In the genomic region with DNA sequence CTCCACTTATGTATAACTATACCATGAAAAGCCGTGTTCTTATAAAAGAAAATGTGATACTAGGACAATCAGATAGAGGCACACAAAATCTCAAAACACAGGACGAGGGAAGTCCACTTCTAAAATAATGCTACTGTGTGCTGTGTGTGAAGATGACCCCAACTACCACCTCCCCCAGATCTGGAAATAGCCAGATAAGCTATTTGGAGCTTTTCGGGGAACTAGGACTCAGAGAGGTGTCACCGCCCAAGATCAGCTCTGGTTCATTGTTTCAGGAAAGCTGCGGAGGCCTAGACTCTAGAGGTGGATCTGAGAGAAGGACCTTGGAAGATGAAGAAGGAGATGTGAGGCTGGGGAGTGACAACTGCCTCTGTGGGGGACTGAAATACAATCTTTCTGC, we compare ENCODE assay signal across 14 mouse cellular contexts. TPM values are rescaled to one million over a fixed set of nuclear protein-coding genes. Genes with fewer than 3 reads are reported as not detected.
A peak's percentile ranks its signal among the peaks of the same experiment; 100 is the strongest.
DNase-seq lines count a peak whose midpoint lies in the region; ATAC-seq and TF ChIP-seq lines count a peak whose summit lies in the region.
"Had no signal": no experiment of that assay in that cellular context is flagged by ENCODE, and none has a peak within 500 bp of the region (broad histone marks: within the 10 kb centered on the region; RNA-seq: fewer than 3 reads in every experiment).

No protein-coding gene starts in this region.

- 0 out of 2 replicates have a peak, but pooled peaks have one; percentile 12 for TF ChIP-seq EP300 in liver, embryonic 14.5 days (IDR thresholded peaks at IDR 0.05; ENCODE audit: low read depth)

- WGBS in heart, embryonic 11.5 days (ENCODE audit: insufficient replicate concordance) = 66% methylated on average over 5 of the region's 5 CpGs
- WGBS in heart, embryonic 12.5 days = 76% methylated on average over 5 of the region's 5 CpGs
- 24% methylated on average over 5 of the region's 5 CpGs for WGBS in liver, embryonic 14.5 days (ENCODE audit: insufficient replicate concordance)

- H3K9ac ChIP-seq in heart, embryonic 11.5 days (ENCODE audit: low read depth, low read length) = no peak overlapping the region
- H3K9ac ChIP-seq in heart, embryonic 12.5 days = no peak overlapping the region
- peak overlapping the region; percentile 47; the same call in 1 of the 2 replicates for H3K9ac ChIP-seq in liver, embryonic 14.5 days (replicated peaks)
- H3K9ac ChIP-seq: midbrain, embryonic 15.5 days had no signal

- no peak overlapping the region for H3K4me3 ChIP-seq in heart, embryonic 11.5 days (ENCODE audit: low read depth, low read length)
- H3K4me3 ChIP-seq in heart, embryonic 12.5 days = no peak overlapping the region
- peak overlapping the region; percentile 36; the same call in 1 of the 2 replicates for H3K4me3 ChIP-seq in G1E (ENCODE audit: low read depth, low read length)
- no peak overlapping the region for H3K4me3 ChIP-seq in brown adipose tissue, adult 24 weeks (ENCODE audit: insufficient read depth, low read depth, low read length)
- no peak overlapping the region for H3K4me3 ChIP-seq in liver, embryonic 14.5 days (ENCODE audit: insufficient read depth in 1 of 2, low read depth in 2 of 2, low read length in 2 of 2)
- H3K4me3 ChIP-seq: embryonic facial prominence, embryonic 10.5 days; midbrain, embryonic 15.5 days had no signal

- no peaks in the 10 kb centered on the region for H3K9me3 ChIP-seq in heart, embryonic 11.5 days (replicated peaks; ENCODE audit: control insufficient read depth, low read length)
- no peaks in the 10 kb centered on the region for H3K9me3 ChIP-seq in heart, embryonic 12.5 days (replicated peaks)
- no peaks in the 10 kb centered on the region for H3K9me3 ChIP-seq in G1E (replicated peaks)
- H3K9me3 ChIP-seq in liver, embryonic 14.5 days (ENCODE audit: control insufficient read depth, low read length) = no peaks in the 10 kb centered on the region
- H3K9me3 ChIP-seq: embryonic facial prominence, embryonic 10.5 days; midbrain, embryonic 15.5 days had no signal

- H3K4me1 ChIP-seq in heart, embryonic 11.5 days (ENCODE audit: control insufficient read depth, insufficient read depth, low read length) = peaks cover 38% of the 10 kb centered on the region
- H3K4me1 ChIP-seq in heart, embryonic 12.5 days (replicated peaks) = peaks cover 55% of the 10 kb centered on the region
- peaks cover 81% of the 10 kb centered on the region for H3K4me1 ChIP-seq in G1E (ENCODE audit: insufficient read depth, low read depth, low read length)
- H3K4me1 ChIP-seq in brown adipose tissue, adult 24 weeks (ENCODE audit: control insufficient read depth, insufficient read depth, insufficient read length, low read length) = peaks cover 17% of the 10 kb centered on the region
- peaks cover 32 to 47% of the 10 kb centered on the region in 2 experiments for H3K4me1 ChIP-seq in liver, embryonic 14.5 days (replicated peaks; ENCODE audit: control insufficient read depth in 2 of 2, insufficient read depth in 2 of 2, low read length in 1 of 2)
- H3K4me1 ChIP-seq: midbrain, embryonic 15.5 days had no signal

- no peak for ATAC-seq in heart, embryonic 11.5 days (replicated peaks; ENCODE audit: insufficient number of reproducible peaks, low FRiP score, low TSS enrichment)
- no peak for ATAC-seq in heart, embryonic 12.5 days (ENCODE audit: insufficient number of reproducible peaks, low FRiP score)
- ATAC-seq in G1E (ENCODE audit: extremely low read depth, insufficient number of reproducible peaks, low FRiP score, poor library complexity, severe bottlenecking) = no peak
- ATAC-seq in liver, embryonic 14.5 days (ENCODE audit: insufficient read depth) = peak; percentile 60; the same call in 1 of the 2 replicates
- ATAC-seq: midbrain, embryonic 15.5 days had no signal

- TF ChIP-seq CTCF in G1E (IDR thresholded peaks at IDR 0.05; ENCODE audit: low read depth, low read length) = no peak
- no peak for TF ChIP-seq CTCF in liver, embryonic 14.5 days (IDR thresholded peaks at IDR 0.05; ENCODE audit: low read depth)

- H3K4me2 ChIP-seq in heart, embryonic 11.5 days = peak overlapping the region; percentile 22; the same call in 1 of the 2 replicates
- no peak overlapping the region for H3K4me2 ChIP-seq in heart, embryonic 12.5 days
- peak overlapping the region; percentile 37 for H3K4me2 ChIP-seq in liver, embryonic 14.5 days (ENCODE audit: low read depth)
- H3K4me2 ChIP-seq: midbrain, embryonic 15.5 days had no signal

- no peaks in the 10 kb centered on the region for H3K36me3 ChIP-seq in heart, embryonic 11.5 days (ENCODE audit: control insufficient read depth, insufficient read depth, low read length)
- H3K36me3 ChIP-seq in heart, embryonic 12.5 days = no peaks in the 10 kb centered on the region
- H3K36me3 ChIP-seq in G1E (replicated peaks) = no peaks in the 10 kb centered on the region
- no peaks in the 10 kb centered on the region for H3K36me3 ChIP-seq in liver, embryonic 14.5 days (replicated peaks; ENCODE audit: control insufficient read depth, insufficient read depth, low read depth)
- H3K36me3 ChIP-seq: embryonic facial prominence, embryonic 10.5 days; midbrain, embryonic 15.5 days had no signal

- H3K27me3 ChIP-seq in heart, embryonic 11.5 days (ENCODE audit: control insufficient read depth, insufficient read depth, low read length) = no peaks in the 10 kb centered on the region
- no peaks in the 10 kb centered on the region for H3K27me3 ChIP-seq in heart, embryonic 12.5 days (replicated peaks)
- H3K27me3 ChIP-seq in G1E (ENCODE audit: insufficient read depth, low read length) = peaks cover 7% of the 10 kb centered on the region; the same call in 1 of the 2 replicates
- H3K27me3 ChIP-seq in liver, embryonic 14.5 days (ENCODE audit: control insufficient read depth, insufficient read depth, low read length) = no peaks in the 10 kb centered on the region
- H3K27me3 ChIP-seq: midbrain, embryonic 15.5 days had no signal

- DNase-seq in G1E (ENCODE audit: low spot score) = no peak
- peak in 2 of 3 experiments; percentile 53 to 73 for DNase-seq in liver, embryonic 14.5 days (ENCODE audit: low read depth in 3 of 3, low spot score in 3 of 3)
- no peak for DNase-seq in layer of hippocampus, adult 9-10 months (ENCODE audit: low spot score)
- no peak for DNase-seq in embryo, embryonic 11 days
- no peak for DNase-seq in urinary bladder, adult 2 months (ENCODE audit: low spot score)
- DNase-seq: adrenal gland, adult 8-10 months; cerebellum, postnatal 25 days; thymus, adult 18-20 months had no signal

- H3K27ac ChIP-seq in heart, embryonic 11.5 days (ENCODE audit: low read depth, low read length) = peak overlapping the region; percentile 74; the same call in 1 of the 2 replicates
- no peak overlapping the region for H3K27ac ChIP-seq in heart, embryonic 12.5 days (ENCODE audit: poor library complexity, severe bottlenecking)
- H3K27ac ChIP-seq in brown adipose tissue, adult 24 weeks (replicated peaks; ENCODE audit: low read depth, low read length) = peak overlapping the region; percentile 78
- H3K27ac ChIP-seq in liver, embryonic 14.5 days = peak overlapping the region; percentile 36
- H3K27ac ChIP-seq: embryonic facial prominence, embryonic 10.5 days; kidney, postnatal 0 days; midbrain, embryonic 15.5 days had no signal

RNA-seq across cellular contexts. Expression of a gene that starts 26.6 kb away (rescaled TPM):
- polyA plus RNA-seq in heart, embryonic 11.5 days (2014; fragmentation: Nextera tagmentation; extraction: Ambion mirVana) = 147 TPM in 2 replicates
- polyA plus RNA-seq in heart, embryonic 12.5 days (2016; fragmentation: Nextera tagmentation; extraction: Ambion mirVana) = 115 and 121 TPM in 2 replicates
- total RNA-seq in G1E (2014; fragmentation: Nextera tagmentation) (92.7 and 103 TPM in 2 replicates), G1E (2017) (22.1 and 23.2 TPM in 2 replicates)
- 31.7 and 37.1 TPM in 2 replicates for polyA plus RNA-seq in G1E (2012)
- 124 and 179 TPM in 2 replicates for polyA plus RNA-seq in brown adipose tissue, adult 24 weeks (2012; ENCODE audit: insufficient read depth, insufficient read length, missing spikeins)
- polyA plus RNA-seq in liver, embryonic 14.5 days (2012; rRNA removed) = 26.0 and 27.5 TPM in 2 replicates
- polyA plus RNA-seq in liver, embryonic 14.5 days (2014; fragmentation: Nextera tagmentation; extraction: Ambion mirVana) = 31.3 and 33.4 TPM in 2 replicates
- 152 and 155 TPM in 2 replicates for polyA plus RNA-seq in urinary bladder, adult 2 months (2012; rRNA removed)

RNA-seq across cellular contexts. Expression of a gene that starts 27.2 kb away (rescaled TPM):
- 30.0 and 33.9 TPM in 2 replicates for polyA plus RNA-seq in heart, embryonic 11.5 days (2014; fragmentation: Nextera tagmentation; extraction: Ambion mirVana)
- 36.2 and 38.7 TPM in 2 replicates for polyA plus RNA-seq in heart, embryonic 12.5 days (2016; fragmentation: Nextera tagmentation; extraction: Ambion mirVana)
- total RNA-seq in G1E (2014; fragmentation: Nextera tagmentation) = 41.8 and 43.0 TPM in 2 replicates
- 4.9 and 5.0 TPM in 2 replicates for total RNA-seq in G1E (2017)
- polyA plus RNA-seq in G1E (2012) = 5.5 and 6.3 TPM in 2 replicates
- polyA plus RNA-seq in brown adipose tissue, adult 24 weeks (2012; ENCODE audit: insufficient read depth, insufficient read length, missing spikeins) = 44.4 and 326 TPM in 2 replicates
- 25.0 and 26.8 TPM in 2 replicates for polyA plus RNA-seq in liver, embryonic 14.5 days (2012; rRNA removed)
- 25.9 and 29.9 TPM in 2 replicates for polyA plus RNA-seq in liver, embryonic 14.5 days (2014; fragmentation: Nextera tagmentation; extraction: Ambion mirVana)
- polyA plus RNA-seq in urinary bladder, adult 2 months (2012; rRNA removed) = 67.4 and 75.0 TPM in 2 replicates

Comparison
In these comparisons a context has a peak if more than half of its experiments do, and no peak if none do; other contexts are left out.
1. DNase-seq: peak in liver, embryonic 14.5 days (2 of 3); none in G1E (single experiment), layer of hippocampus, adult 9-10 months (single experiment), embryo, embryonic 11 days (single experiment) and urinary bladder, adult 2 months (single experiment).